Mouse (Mus musculus) stomach, embryonic 16.5 days (tissue): ENCODE measurements around the gene Dnmt3a. TPM values are rescaled to one million over a fixed set of nuclear protein-coding genes. Genes with fewer than 3 reads are reported as not detected.

Experiments
- ATAC-seq: fragments of 200-750 bp; cut with Nextera tagmentation; 2 replicates; pipeline ENCODE4 v1.8.0; 2017; ENCODE audit warnings: moderate number of reproducible peaks, moderate TSS enrichment; ENCODE audit not compliant: insufficient read depth, low FRiP score
- H3K27ac ChIP-seq: fragments of 300-500 bp; sonication (generic); 2 replicates; pipeline ENCODE4 v1.5.1; 2014; ENCODE audit warnings: low read length
- H3K27me3 ChIP-seq: fragments of 300-500 bp; sonication (generic); 2 replicates; pipeline ENCODE4 v1.6.1; 2014; ENCODE audit warnings: low read length, control low read depth, mixed read lengths; ENCODE audit not compliant: control insufficient read depth, insufficient read depth
- H3K36me3 ChIP-seq: fragments of 300-500 bp; sonication (generic); 2 replicates; pipeline ENCODE4 v1.6.1; 2014; ENCODE audit warnings: low read length; ENCODE audit not compliant: control insufficient read depth, insufficient read depth
- H3K4me1 ChIP-seq: fragments of 300-500 bp; sonication (generic); 2 replicates; pipeline ENCODE4 v1.6.1; 2014; ENCODE audit warnings: low read length, control low read depth, mixed read lengths; ENCODE audit not compliant: control insufficient read depth, insufficient read depth
- H3K4me2 ChIP-seq: fragments of 300-500 bp; sonication (generic); 2 replicates; pipeline ENCODE4 v1.6.1; 2014; ENCODE audit warnings: low read depth, low read length, mixed read lengths
- H3K4me3 ChIP-seq: fragments of 300-500 bp; sonication (generic); replicated peaks from 2 replicates; pipeline ENCODE4 v1.5.1; 2014; ENCODE audit warnings: mild to moderate bottlenecking, low read length
- H3K9ac ChIP-seq: fragments of 300-500 bp; sonication (generic); 2 replicates; pipeline ENCODE4 v1.6.1; 2014; ENCODE audit warnings: low read length
- H3K9me3 ChIP-seq: fragments of 300-500 bp; sonication (generic); replicated peaks from 2 replicates; pipeline ENCODE4 v1.6.1; 2016; ENCODE audit warnings: low read length, control low read depth; ENCODE audit not compliant: control insufficient read depth
- WGBS: fragments of 180-500 bp; shearing (Covaris S2); extraction: QIAGEN DNeasy Blood & Tissue Kit; methylation state at CpG from one replicate; pipeline ENCODE4 v1.1.7; 2014; 5-methylcytosine and 5-hydroxymethylcytosine counted together
- polyA plus RNA-seq: library from polyadenylated mRNA; unstranded; fragments of >200 nt; fragmentation: Nextera tagmentation; extraction: Ambion mirVana; gene quantifications from 2 replicates; pipeline ENCODE4 v1.2.1, GENCODE M21; 2015

Gene Dnmt3a
- polyA plus RNA-seq, 1 experiment from 2014 or later: 60.4 TPM

GRCm38 (mm10) chr12:3791732-3792131 is 14.1 kb upstream of the Dnmt3a start:
- Histone ChIP-seq H3K27ac (no peak overlapping the region), H3K36me3 (no peaks in the 10 kb centered on the region), H3K27me3 (no peaks in the 10 kb centered on the region), H3K9me3 (no peaks in the 10 kb centered on the region), H3K4me3 (peak overlapping the region; percentile 50), H3K9ac (peak overlapping the region; percentile 73), H3K4me2 (peak overlapping the region; percentile 70), H3K4me1 (peaks cover 39% of the 10 kb centered on the region)
- under 1% methylated on average over 22 of the region's 22 CpGs for WGBS
- peak; percentile 88 for ATAC-seq

- H3K9me3 ChIP-seq: no peaks in the 10 kb centered on the region
- WGBS: 18% methylated on average over 8 of the region's 8 CpGs
- ATAC-seq: no peak
Observed at GRCm38 (mm10) chr12:3792248-3792647, 13.6 kb upstream of the Dnmt3a start.

GRCm38 (mm10) chr12:3795569-3795968 is 10.2 kb upstream of the Dnmt3a start:
- no peaks in the 10 kb centered on the region for H3K27me3 ChIP-seq
- ATAC-seq: peak; percentile 27; the same call in 1 of the 2 replicates
- no peak overlapping the region for H3K4me3 ChIP-seq
- 34% methylated on average over 4 of the region's 4 CpGs for WGBS
- H3K9ac ChIP-seq: no peak overlapping the region
- H3K36me3 ChIP-seq: no peaks in the 10 kb centered on the region
- no peaks in the 10 kb centered on the region for H3K9me3 ChIP-seq
- H3K27ac ChIP-seq: no peak overlapping the region
- no peak overlapping the region for H3K4me2 ChIP-seq
- peaks cover 9% of the 10 kb centered on the region; the same call in 1 of the 2 replicates for H3K4me1 ChIP-seq

More at GRCm38 (mm10) chr12:3792248-3792647, 13.6 kb upstream of the Dnmt3a start:
- Histone ChIP-seq H3K4me1 (peaks cover 35% of the 10 kb centered on the region), H3K4me2 (peak overlapping the region; percentile 70), H3K27me3 (no peaks in the 10 kb centered on the region), H3K9ac (peak overlapping the region; percentile 73), H3K4me3 (peak overlapping the region; percentile 50), H3K27ac (no peak overlapping the region), H3K36me3 (no peaks in the 10 kb centered on the region)

GRCm38 (mm10) chr12:3799551-3799950 is 6.3 kb upstream of the Dnmt3a start:
- H3K4me3 ChIP-seq: no peak overlapping the region
- H3K27me3 ChIP-seq: no peaks in the 10 kb centered on the region
- no peak for ATAC-seq
- 78% methylated on average over 1 of the region's 1 CpGs for WGBS
- no peaks in the 10 kb centered on the region for H3K36me3 ChIP-seq
- no peaks in the 10 kb centered on the region for H3K4me1 ChIP-seq
- H3K9ac ChIP-seq: no peak overlapping the region
- no peak overlapping the region for H3K27ac ChIP-seq
- H3K9me3 ChIP-seq: no peaks in the 10 kb centered on the region
- H3K4me2 ChIP-seq: no peak overlapping the region

DNA sequence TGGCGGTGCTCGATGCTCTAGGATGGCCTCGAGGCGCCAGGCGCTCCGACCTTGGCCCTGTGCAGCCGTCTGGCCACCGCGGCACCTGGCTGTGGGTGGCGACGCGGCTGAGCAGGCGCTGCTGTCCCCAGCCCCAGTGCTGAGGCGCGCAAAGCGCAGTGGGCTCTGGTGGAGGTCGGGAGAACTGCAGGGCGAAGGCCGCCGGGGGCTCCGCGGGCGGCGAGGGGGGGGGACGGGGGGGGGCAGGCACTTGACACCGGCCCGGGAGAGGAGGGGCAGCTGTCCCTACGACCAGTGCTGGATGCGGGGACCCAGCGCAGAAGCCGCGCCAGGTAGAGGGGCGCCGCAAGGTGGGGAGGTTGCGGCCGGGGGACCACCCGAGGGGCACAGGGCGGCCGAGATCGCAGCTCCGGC is 471 bp downstream of the Dnmt3a start:
- ATAC-seq: peak; percentile 83
- peaks cover 33% of the 10 kb centered on the region for H3K4me1 ChIP-seq
- under 1% methylated on average over 28 of the region's 41 CpGs for WGBS
- H3K36me3 ChIP-seq: no peaks in the 10 kb centered on the region
- H3K27me3 ChIP-seq: no peaks in the 10 kb centered on the region
- peak overlapping the region; percentile 59 for H3K4me2 ChIP-seq
- H3K9me3 ChIP-seq: no peaks in the 10 kb centered on the region
- peak overlapping the region; percentile 99 for H3K9ac ChIP-seq
- peak overlapping the region; percentile 96 for H3K27ac ChIP-seq
- H3K4me3 ChIP-seq: peak overlapping the region; percentile 78

DNA sequence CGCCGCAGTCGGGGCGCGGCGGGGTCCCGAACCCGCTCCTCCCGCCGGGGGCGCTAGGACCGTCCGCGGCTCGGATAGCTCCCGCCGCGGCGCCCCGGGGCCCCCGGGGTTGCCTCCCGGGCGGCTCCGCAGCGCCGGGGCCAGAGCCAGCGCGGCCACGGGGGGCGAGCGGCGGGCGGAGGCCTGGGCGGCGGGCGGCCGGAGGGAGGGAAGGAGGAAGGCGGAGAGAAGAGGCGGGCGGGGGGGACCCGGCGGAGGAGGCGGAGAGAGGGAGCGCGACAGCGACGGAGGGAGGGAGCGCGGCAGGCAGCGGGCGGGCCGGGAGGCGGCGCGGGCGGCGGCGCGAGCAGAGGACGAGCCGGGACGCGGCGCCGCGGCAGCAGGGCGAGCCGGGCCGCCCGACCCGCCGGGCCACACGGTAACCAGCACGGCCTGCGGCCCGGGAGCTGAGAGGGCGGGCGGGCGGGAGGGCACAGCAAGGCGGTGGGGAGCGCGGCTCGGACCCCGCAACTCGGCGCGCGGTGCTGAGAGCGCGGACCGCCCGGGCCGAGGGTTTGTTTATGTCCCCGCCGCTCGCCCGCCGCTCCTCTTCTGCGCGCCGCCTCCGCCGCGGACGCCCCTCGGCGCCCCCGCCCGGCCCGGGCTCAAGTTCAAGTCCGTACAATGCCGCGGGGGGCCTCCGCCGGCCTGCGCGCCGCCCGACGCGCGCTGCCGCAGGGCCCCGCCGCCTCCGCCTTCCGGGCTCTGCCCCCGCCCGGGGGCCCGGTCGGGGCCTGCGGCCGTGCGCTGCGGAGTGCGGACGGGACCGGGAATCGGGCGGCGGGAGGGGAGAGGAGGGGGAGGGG is 1.1 kb downstream of the Dnmt3a start:
- Histone ChIP-seq H3K4me2 (peak overlapping the region; percentile 75), H3K36me3 (no peaks in the 10 kb centered on the region), H3K27me3 (no peaks in the 10 kb centered on the region), H3K4me3 (peak overlapping the region; percentile 78), H3K9ac (peak overlapping the region; percentile 99), H3K27ac (peak overlapping the region; percentile 96), H3K4me1 (peaks cover 40% of the 10 kb centered on the region), H3K9me3 (no peaks in the 10 kb centered on the region)
- ATAC-seq: peak; percentile 56
- WGBS: under 1% methylated on average over 100 of the region's 141 CpGs

- Histone ChIP-seq H3K9ac (peak overlapping the region; percentile 99), H3K4me1 (peaks cover 46% of the 10 kb centered on the region), H3K4me2 (peak overlapping the region; percentile 75), H3K4me3 (peak overlapping the region; percentile 78), H3K36me3 (no peaks in the 10 kb centered on the region), H3K27ac (peak overlapping the region; percentile 96), H3K27me3 (no peaks in the 10 kb centered on the region), H3K9me3 (no peaks in the 10 kb centered on the region)
- under 1% methylated on average over 63 of the region's 105 CpGs for WGBS
- ATAC-seq: peak; percentile 46
Observed at GRCm38 (mm10) chr12:3807548-3808395, 2.0 kb downstream of the Dnmt3a start.

DNA sequence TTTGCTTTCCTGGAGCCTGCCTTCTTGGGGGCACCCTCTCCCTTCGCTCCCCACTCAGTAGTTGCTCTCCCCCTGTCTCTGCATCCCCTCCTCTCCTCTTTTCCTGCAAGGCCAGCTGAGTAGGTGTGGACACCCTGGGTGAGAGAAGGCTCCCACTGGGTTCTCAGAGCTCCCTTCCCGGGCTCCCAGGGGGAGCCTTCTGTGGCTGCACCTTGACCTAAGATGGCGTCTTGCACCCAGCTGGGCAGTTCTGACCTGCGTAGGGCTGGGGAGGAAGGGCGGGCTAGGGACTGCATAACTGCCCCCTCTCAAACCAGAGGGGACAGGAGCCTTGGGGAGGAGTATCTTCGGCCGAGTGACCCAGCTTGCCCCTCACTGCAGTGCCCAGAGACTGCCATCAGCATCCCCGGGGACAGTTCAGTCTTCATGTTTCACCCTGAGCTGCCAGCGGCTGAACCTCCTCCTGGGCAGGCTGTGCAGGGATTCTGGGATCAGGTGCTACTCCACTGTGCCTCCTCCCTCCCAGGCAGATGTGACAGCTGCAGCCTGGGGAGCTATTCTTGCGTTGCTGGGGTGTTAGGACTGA is 2.7 kb downstream of the Dnmt3a start:
- H3K4me2 ChIP-seq: peak overlapping the region; percentile 75
- WGBS: 5% methylated on average over 10 of the region's 10 CpGs
- H3K27me3 ChIP-seq: no peaks in the 10 kb centered on the region
- H3K9me3 ChIP-seq: no peaks in the 10 kb centered on the region
- H3K27ac ChIP-seq: peak overlapping the region; percentile 96
- peak; percentile 11 for ATAC-seq
- peak overlapping the region; percentile 78 for H3K4me3 ChIP-seq
- H3K9ac ChIP-seq: peak overlapping the region; percentile 99
- H3K4me1 ChIP-seq: peaks cover 47% of the 10 kb centered on the region
- no peaks in the 10 kb centered on the region for H3K36me3 ChIP-seq
